Mouse (Mus musculus) thymus, postnatal 0 days (tissue): ENCODE data around the gene Srpk2. TPM values are rescaled to one million over a fixed set of nuclear protein-coding genes. Genes with fewer than 3 reads are reported as not detected.

Source experiments
- DNase-seq: peaks from one replicate; pipeline ENCODE4 v3.0.0-alpha.2; 2015; ENCODE audit warnings: low spot score
- polyA plus RNA-seq: library from polyadenylated mRNA; unstranded; fragments of >200 nt; fragmentation: Nextera tagmentation; extraction: Ambion mirVana; gene quantifications from 2 replicates; pipeline ENCODE4 v1.2.1, GENCODE M21; 2015

The Srpk2 gene
- polyA plus RNA-seq, 1 experiment from 2014 or later: 56.4 TPM

DNA sequence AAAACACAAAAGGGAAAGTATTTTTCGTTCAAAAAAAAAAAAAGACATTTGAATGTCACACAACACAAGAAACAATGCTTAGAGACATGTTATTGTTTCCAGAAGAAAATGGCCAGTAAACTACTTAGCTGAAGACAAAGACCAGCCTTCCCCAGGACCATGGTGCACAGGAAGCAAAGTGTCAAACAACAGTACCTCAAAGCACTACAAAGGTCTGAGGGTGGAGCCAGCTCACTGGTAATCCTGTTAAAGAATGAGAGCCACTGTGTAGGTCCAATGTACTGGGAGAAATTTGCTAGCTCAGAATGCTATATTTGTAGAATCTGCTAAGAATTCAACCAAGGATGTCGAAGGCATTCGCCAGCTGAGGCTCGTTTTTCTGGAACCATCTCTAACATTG lies 177.2 kb downstream of the Srpk2 start:
- DNase-seq: no peak

GRCm38 (mm10) chr5:23505578-23505977 lies 178.8 kb downstream of the Srpk2 start:
- DNase-seq: no peak

GRCm38 (mm10) chr5:23502317-23502937 lies 182.0 kb downstream of the Srpk2 start:
- DNase-seq: no peak

DNA sequence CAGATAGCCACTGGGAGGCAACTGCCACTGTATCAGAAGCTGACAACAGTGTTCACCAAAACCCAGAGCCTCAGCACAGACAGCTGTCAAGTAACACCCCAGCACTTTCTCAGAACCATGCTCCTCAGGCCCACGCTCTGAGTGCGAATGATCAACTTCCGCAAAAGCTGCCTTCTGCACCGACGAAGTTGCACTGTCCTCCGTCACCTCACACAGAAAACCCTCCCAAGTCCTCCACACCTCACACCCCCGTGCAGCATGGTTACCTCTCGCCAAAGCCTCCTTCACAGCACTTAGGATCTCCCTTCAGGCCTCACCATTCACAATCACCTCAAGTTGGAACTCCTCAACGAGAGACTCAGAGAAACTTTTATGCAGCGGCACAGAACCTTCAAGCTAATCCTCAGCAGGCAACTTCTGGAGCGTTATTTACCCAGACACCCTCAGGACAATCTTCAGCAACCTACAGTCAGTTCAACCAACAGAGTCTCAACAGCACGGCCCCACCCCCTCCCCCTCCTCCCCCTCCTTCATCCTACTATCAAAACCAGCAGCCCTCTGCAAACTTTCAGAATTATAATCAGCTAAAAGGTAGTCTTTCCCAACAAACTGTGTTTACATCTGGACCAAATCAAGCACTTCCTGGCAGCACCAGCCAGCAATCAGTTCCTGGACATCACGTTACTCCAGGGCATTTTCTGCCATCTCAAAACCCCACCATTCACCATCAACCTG lies 182.7 kb downstream of the Srpk2 start:
- DNase-seq: no peak

DNA sequence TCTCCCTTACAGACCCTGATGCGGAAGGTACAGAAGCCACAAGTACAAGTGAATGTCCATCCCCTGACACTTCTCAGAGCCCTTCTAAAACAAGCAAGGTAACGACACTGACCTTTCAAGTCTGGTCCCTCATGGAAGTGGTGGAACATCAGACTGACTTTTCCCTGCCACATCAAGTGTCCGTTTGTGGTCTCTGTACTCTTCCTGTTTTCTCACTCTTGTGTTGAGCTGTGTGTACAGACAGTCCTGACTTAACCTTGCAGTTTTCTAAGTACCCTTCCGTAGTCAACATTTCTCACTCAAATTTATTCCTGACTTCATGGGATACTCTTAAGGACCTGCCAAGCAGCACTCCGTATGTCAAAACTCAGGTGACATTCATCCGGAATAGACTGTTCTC lies 183.7 kb downstream of the Srpk2 start:
- no peak for DNase-seq

GRCm38 (mm10) chr5:23499257-23499656 lies 185.2 kb downstream of the Srpk2 start:
- no peak for DNase-seq

DNA sequence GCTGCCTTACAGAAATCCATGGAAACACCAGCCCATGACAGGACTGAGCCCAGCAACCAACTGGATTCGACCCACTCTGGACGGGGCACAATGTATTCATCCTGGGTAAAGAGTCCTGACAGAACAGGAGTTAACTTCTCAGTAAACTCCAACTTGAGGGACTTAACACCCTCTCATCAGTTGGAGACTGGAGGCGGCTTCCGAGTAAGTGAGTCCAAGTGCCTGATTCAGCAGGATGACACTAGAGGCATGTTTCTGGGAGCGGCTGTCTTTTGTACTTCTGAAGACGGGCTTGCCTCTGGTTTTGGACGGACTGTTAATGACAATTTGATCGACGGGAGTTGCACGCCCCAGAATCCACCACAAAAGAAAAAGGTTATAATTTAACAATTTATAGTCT lies 186.5 kb downstream of the Srpk2 start:
- DNase-seq: no peak

GRCm38 (mm10) chr5:23496933-23497332 lies 187.5 kb downstream of the Srpk2 start:
- DNase-seq: no peak

GRCm38 (mm10) chr5:23496396-23496795 lies 188.0 kb downstream of the Srpk2 start:
- DNase-seq: no peak

- DNase-seq: peak; percentile 50
Observed at GRCm38 (mm10) chr5:23490797-23491196, 193.6 kb downstream of the Srpk2 start.

DNA sequence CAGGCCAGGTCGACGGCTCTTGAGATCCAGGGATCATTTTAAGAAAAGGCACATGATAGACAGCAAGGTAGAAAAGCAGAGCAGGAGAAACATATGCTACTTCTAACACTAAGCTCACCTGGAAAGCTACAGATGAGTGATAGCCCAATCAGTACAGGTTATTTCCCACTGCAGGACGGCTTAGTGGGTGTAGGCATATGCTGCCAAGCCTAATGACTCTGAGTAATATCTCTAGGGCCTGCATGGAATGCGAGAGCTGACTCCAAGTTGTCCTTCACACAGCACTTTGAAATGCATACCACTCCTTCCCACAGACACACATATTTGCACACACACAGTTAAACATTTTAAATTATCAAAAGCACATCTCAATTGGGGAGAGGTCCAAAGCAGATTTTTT lies 195.2 kb downstream of the Srpk2 start:
- no peak for DNase-seq

DNA sequence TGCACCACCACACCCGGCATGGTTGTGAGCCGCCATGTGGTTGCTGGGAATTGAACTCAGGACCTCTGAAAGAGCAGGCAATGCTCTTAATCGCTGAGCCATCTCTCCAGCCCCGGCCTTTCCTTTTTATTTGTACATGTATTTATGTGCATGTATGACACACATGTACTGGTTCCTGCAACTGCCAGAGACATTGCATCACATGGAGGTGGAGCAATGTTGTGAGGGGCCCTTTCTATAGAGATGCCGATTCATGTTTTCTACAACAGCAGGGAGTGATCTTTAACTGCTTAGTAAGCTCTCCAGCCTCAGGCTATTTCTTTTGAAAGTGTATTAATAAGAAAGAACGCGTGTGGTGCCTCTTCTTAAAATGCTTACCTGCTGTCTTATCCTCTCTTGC lies 200.6 kb downstream of the Srpk2 start:
- no peak for DNase-seq

GRCm38 (mm10) chr5:23473098-23473873 lies 211.1 kb downstream of the Srpk2 start:
- DNase-seq: peak; percentile 30

DNA sequence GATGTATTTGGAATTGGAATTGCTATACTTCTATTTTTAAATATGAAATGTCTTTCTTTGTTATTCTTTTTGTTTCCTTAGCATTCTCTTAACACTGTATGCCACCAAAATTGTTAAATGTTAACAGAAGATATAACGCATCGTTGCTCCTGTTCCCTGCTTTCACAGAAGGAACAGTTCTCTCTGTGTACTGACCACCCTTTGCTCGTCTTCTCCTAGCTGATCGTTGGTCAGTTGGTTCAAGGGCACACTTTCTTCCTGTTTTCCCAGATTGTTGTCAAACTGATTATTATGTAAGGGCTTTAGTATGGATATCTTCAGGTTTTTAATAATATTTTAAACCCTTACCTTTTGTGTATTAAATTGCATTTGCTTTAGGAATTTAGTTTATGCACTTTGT lies 217.9 kb downstream of the Srpk2 start:
- DNase-seq: no peak

DNA sequence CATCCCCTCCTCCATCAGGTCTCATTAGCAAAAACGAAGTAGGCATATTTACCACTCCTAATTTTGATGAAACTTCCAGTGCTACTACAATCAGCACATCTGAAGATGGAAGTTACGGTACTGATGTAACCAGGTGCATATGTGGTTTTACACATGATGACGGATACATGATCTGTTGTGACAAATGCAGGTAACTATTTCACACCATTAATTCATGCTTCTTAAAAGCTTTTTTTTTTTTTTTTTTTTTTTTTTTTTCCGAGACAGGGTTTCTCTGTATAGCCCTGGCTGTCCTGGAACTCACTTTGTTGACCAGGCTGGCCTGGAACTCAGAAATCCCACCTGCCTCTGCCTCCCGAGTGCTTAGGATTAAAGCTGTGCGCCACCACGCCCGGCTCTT lies 219.7 kb downstream of the Srpk2 start:
- DNase-seq: no peak

- DNase-seq: no peak
Observed at GRCm38 (mm10) chr5:23464247-23464646, 220.2 kb downstream of the Srpk2 start.

- DNase-seq: no peak
Observed at GRCm38 (mm10) chr5:23461688-23462087, 222.7 kb downstream of the Srpk2 start.

DNA sequence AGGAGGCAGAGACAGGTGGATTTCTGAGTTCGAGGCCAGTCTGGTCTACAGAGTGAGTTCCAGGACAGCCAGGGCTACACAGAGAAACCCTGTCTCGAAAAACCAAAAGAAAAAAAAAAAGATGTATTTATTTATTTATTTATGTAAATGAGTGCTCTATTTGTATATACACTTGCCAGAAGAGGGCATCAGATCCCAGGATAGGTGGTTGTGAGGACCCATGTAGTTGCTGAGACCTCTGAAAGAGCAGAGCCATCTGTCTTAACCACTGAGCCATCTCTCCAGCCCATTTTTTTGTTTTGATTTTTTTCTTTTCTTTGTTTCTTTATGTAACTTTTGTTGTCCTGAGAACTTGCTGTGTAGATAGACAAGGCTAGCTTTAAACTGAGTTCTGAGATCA lies 230.9 kb downstream of the Srpk2 start:
- DNase-seq: peak; percentile 56
